Mouse (Mus musculus): ENCODE results near the gene Otop2. TPM values are rescaled to one million over a fixed set of nuclear protein-coding genes. Genes with fewer than 3 reads are reported as not detected.

The Otop2 gene
- total and polyA plus RNA-seq, 2 experiments from 2014 or later = not detected

DNA sequence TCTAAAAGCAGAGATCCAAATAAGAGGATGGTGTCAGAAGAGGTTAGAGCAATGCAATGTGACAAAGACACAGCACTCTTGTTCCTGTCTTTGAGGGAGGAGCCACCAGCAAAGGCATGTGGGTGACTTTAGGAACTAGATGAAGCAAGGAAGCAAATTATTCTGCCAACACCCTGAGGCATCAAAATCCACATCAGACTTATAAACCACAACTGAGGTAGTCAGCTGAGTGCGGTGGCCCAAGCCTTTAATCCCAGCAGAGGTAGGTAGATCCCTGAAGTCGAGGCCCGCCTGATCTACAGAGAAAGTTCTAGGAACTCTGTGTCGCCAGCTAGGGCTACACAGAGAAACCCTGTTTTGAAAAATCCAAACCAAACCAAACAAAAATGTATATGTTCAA lies 70.3 kb downstream of the Otop2 start:
- peaks cover 13% of the 10 kb centered on the region for H3K4me1 ChIP-seq (ENCODE audit: control insufficient read depth, insufficient read depth)
- H3K27ac ChIP-seq (ENCODE audit: low read depth) = no peak overlapping the region
- no peaks in the 10 kb centered on the region; the same call in 1 of the 2 replicates for H3K9me3 ChIP-seq (replicated peaks; ENCODE audit: control insufficient read depth, low read length)
- H3K4me3 ChIP-seq (ENCODE audit: low read depth, low read length) = no peak overlapping the region
- no peak for ATAC-seq (ENCODE audit: insufficient read depth, low read depth)
- no peaks in the 10 kb centered on the region for H3K27me3 ChIP-seq (ENCODE audit: control insufficient read depth, insufficient read depth, low read length)
- no peaks in the 10 kb centered on the region for H3K36me3 ChIP-seq (replicated peaks; ENCODE audit: control insufficient read depth, insufficient read depth, low read length)
- TF ChIP-seq EP300 (IDR thresholded peaks at IDR 0.05; ENCODE audit: low read depth) (no peak), CTCF (IDR thresholded peaks at IDR 0.05; ENCODE audit: low read depth) (no peak)
- DNase-seq (ENCODE audit: low spot score) = no peak
- no peak overlapping the region for H3K9ac ChIP-seq (replicated peaks; ENCODE audit: low read depth, low read length)
- WGBS = 80% methylated on average over 4 of the region's 4 CpGs
- H3K4me2 ChIP-seq (ENCODE audit: low read depth, low read length) = no peak overlapping the region

DNA sequence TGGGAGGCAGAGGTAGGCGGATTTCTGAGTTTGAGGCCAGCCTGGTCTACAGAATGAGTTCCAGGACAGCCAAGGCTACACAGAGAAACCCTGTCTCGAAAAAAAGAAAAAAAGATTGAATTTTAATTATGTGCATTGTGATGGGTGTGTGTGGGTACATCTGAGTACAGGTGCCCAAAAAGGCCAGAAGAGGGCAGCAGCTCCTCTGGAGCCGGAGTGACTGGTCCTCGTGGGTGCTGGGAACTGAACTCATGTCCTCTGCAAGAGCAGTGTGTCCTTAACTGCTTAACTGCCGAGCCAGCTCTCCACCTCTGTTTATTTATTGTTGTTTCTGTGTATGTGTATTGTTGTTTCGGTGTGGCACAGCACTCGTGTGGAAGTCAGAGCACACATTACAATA lies 70.9 kb downstream of the Otop2 start:
- H3K4me2 ChIP-seq (ENCODE audit: low read depth, low read length) = no peak overlapping the region
- H3K9ac ChIP-seq (replicated peaks; ENCODE audit: low read depth, low read length) = no peak overlapping the region
- H3K9me3 ChIP-seq (replicated peaks; ENCODE audit: control insufficient read depth, low read length) = no peaks in the 10 kb centered on the region; the same call in 1 of the 2 replicates
- no peak overlapping the region for H3K4me3 ChIP-seq (ENCODE audit: low read depth, low read length)
- no peaks in the 10 kb centered on the region for H3K27me3 ChIP-seq (ENCODE audit: control insufficient read depth, insufficient read depth, low read length)
- TF ChIP-seq CTCF (IDR thresholded peaks at IDR 0.05; ENCODE audit: low read depth) (no peak), EP300 (IDR thresholded peaks at IDR 0.05; ENCODE audit: low read depth) (no peak)
- H3K27ac ChIP-seq (ENCODE audit: low read depth) = no peak overlapping the region
- ATAC-seq (ENCODE audit: insufficient read depth, low read depth) = no peak
- WGBS = 88% methylated on average over 7 of the region's 7 CpGs
- H3K4me1 ChIP-seq (ENCODE audit: control insufficient read depth, insufficient read depth) = peaks cover 18% of the 10 kb centered on the region
- H3K36me3 ChIP-seq (replicated peaks; ENCODE audit: control insufficient read depth, insufficient read depth, low read length) = no peaks in the 10 kb centered on the region
- DNase-seq (ENCODE audit: low spot score) = no peak

DNA sequence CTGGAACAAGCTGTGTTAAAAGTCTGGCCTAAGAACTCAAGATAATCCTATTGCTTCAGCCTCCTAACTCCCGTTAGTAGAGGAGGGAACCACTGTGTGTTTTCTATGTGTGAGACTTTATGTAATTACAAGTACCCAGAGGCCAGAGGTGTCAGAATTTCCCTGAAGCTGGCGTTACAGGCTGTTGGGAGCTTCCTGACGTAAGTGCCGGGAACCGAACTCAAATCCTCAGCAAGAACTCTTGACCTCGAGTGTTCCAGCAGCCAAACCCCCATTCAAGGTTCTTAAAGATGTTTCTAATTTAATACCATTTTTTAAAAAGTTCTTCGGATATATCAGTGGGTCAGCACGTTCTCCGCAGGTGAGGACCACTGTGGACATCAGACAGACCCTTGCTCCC lies 74.3 kb downstream of the Otop2 start:
- Histone ChIP-seq H3K27me3 (ENCODE audit: control insufficient read depth, insufficient read depth, low read length) (peaks cover 5% of the 10 kb centered on the region; the same call in 1 of the 2 replicates), H3K4me2 (ENCODE audit: low read depth, low read length) (peak overlapping the region; percentile 98), H3K4me3 (ENCODE audit: low read depth, low read length) (peak overlapping the region; percentile 81), H3K9me3 (replicated peaks; ENCODE audit: control insufficient read depth, low read length) (no peaks in the 10 kb centered on the region; the same call in 1 of the 2 replicates), H3K4me1 (ENCODE audit: control insufficient read depth, insufficient read depth) (peaks cover 10% of the 10 kb centered on the region), H3K9ac (replicated peaks; ENCODE audit: low read depth, low read length) (no peak overlapping the region), H3K27ac (ENCODE audit: low read depth) (peak overlapping the region; percentile 13), H3K36me3 (replicated peaks; ENCODE audit: control insufficient read depth, insufficient read depth, low read length) (no peaks in the 10 kb centered on the region)
- ATAC-seq (ENCODE audit: insufficient read depth, low read depth) (no peak), DNase-seq (ENCODE audit: low spot score) (no peak)
- TF ChIP-seq EP300 (IDR thresholded peaks at IDR 0.05; ENCODE audit: low read depth) (no peak), CTCF (IDR thresholded peaks at IDR 0.05; ENCODE audit: low read depth) (no peak)
- WGBS = 13% methylated on average over 9 of the region's 9 CpGs

Other genes starting within 250 kb of the Otop2 start
- not detected in 2 replicates for gene Cd300e, start 245.0 kb upstream of the Otop2 start, total RNA-seq (2014; rRNA removed; ENCODE audit: low replicate concordance)
- 0.07 TPM in 1 of 2 replicates, not detected in the other for gene Cd300e, start 245.0 kb upstream of the Otop2 start, polyA plus RNA-seq (2015; fragmentation: Nextera tagmentation; extraction: Ambion mirVana)
- gene Rab37, start 215.7 kb upstream of the Otop2 start, total RNA-seq (2014; rRNA removed; ENCODE audit: low replicate concordance) = 0.04 and 2.0 TPM in 2 replicates
- gene Rab37, start 215.7 kb upstream of the Otop2 start, polyA plus RNA-seq (2015; fragmentation: Nextera tagmentation; extraction: Ambion mirVana) = 1.1 and 1.3 TPM in 2 replicates
- gene Cd300lf, start 173.2 kb upstream of the Otop2 start, total RNA-seq (2014; rRNA removed; ENCODE audit: low replicate concordance) = 0.15 and 3.3 TPM in 2 replicates
- 0.63 and 0.96 TPM in 2 replicates for gene Cd300lf, start 173.2 kb upstream of the Otop2 start, polyA plus RNA-seq (2015; fragmentation: Nextera tagmentation; extraction: Ambion mirVana)
- 11.3 and 13.6 TPM in 2 replicates for gene Slc9a3r1, start 143.8 kb upstream of the Otop2 start, total RNA-seq (2014; rRNA removed; ENCODE audit: low replicate concordance)
- 12.3 and 14.2 TPM in 2 replicates for gene Slc9a3r1, start 143.8 kb upstream of the Otop2 start, polyA plus RNA-seq (2015; fragmentation: Nextera tagmentation; extraction: Ambion mirVana)
- gene Tmem104, start 119.7 kb upstream of the Otop2 start, total RNA-seq (2014; rRNA removed; ENCODE audit: low replicate concordance) = 4.1 and 9.0 TPM in 2 replicates
- 6.0 and 6.4 TPM in 2 replicates for gene Tmem104, start 119.7 kb upstream of the Otop2 start, polyA plus RNA-seq (2015; fragmentation: Nextera tagmentation; extraction: Ambion mirVana)
- 7.7 and 8.0 TPM in 2 replicates for gene Nat9, start 119.3 kb upstream of the Otop2 start, total RNA-seq (2014; rRNA removed; ENCODE audit: low replicate concordance)
- 21.1 and 21.6 TPM in 2 replicates for gene Nat9, start 119.3 kb upstream of the Otop2 start, polyA plus RNA-seq (2015; fragmentation: Nextera tagmentation; extraction: Ambion mirVana)
- gene Grin2c, start 39.9 kb upstream of the Otop2 start, total RNA-seq (2014; rRNA removed; ENCODE audit: low replicate concordance) = 0.15 and 1.6 TPM in 2 replicates
- gene Grin2c, start 39.9 kb upstream of the Otop2 start, polyA plus RNA-seq (2015; fragmentation: Nextera tagmentation; extraction: Ambion mirVana) = not detected in 2 replicates
- gene Fdxr, start 30.1 kb upstream of the Otop2 start, total RNA-seq (2014; rRNA removed; ENCODE audit: low replicate concordance) = 13.8 and 18.2 TPM in 2 replicates
- 9.6 and 10.1 TPM in 2 replicates for gene Fdxr, start 30.1 kb upstream of the Otop2 start, polyA plus RNA-seq (2015; fragmentation: Nextera tagmentation; extraction: Ambion mirVana)
- 2.9 and 3.5 TPM in 2 replicates for gene Fads6, start 9.5 kb upstream of the Otop2 start, total RNA-seq (2014; rRNA removed; ENCODE audit: low replicate concordance)
- gene Fads6, start 9.5 kb upstream of the Otop2 start, polyA plus RNA-seq (2015; fragmentation: Nextera tagmentation; extraction: Ambion mirVana) = 0.33 and 0.34 TPM in 2 replicates
- gene Ush1g, start 14.9 kb downstream of the Otop2 start, total RNA-seq (2014; rRNA removed; ENCODE audit: low replicate concordance) = 0.31 TPM in 1 of 2 replicates, not detected in the other
- 0.03 and 0.05 TPM in 2 replicates for gene Ush1g, start 14.9 kb downstream of the Otop2 start, polyA plus RNA-seq (2015; fragmentation: Nextera tagmentation; extraction: Ambion mirVana)
- not detected in 2 replicates for gene Otop3, start 27.6 kb downstream of the Otop2 start, total RNA-seq (2014; rRNA removed; ENCODE audit: low replicate concordance)
- not detected in 2 replicates for gene Otop3, start 27.6 kb downstream of the Otop2 start, polyA plus RNA-seq (2015; fragmentation: Nextera tagmentation; extraction: Ambion mirVana)
- gene Hid1, start 60.6 kb downstream of the Otop2 start, total RNA-seq (2014; rRNA removed; ENCODE audit: low replicate concordance) = 8.3 and 11.9 TPM in 2 replicates
- gene Hid1, start 60.6 kb downstream of the Otop2 start, polyA plus RNA-seq (2015; fragmentation: Nextera tagmentation; extraction: Ambion mirVana) = 5.3 and 5.4 TPM in 2 replicates
- gene Cdr2l, start 74.8 kb downstream of the Otop2 start, total RNA-seq (2014; rRNA removed; ENCODE audit: low replicate concordance) = 23.1 and 26.7 TPM in 2 replicates
- gene Cdr2l, start 74.8 kb downstream of the Otop2 start, polyA plus RNA-seq (2015; fragmentation: Nextera tagmentation; extraction: Ambion mirVana) = 5.2 and 5.6 TPM in 2 replicates
- gene Mrpl58, start 96.6 kb downstream of the Otop2 start, total RNA-seq (2014; rRNA removed; ENCODE audit: low replicate concordance) = 107 and 285 TPM in 2 replicates
- 224 and 232 TPM in 2 replicates for gene Mrpl58, start 96.6 kb downstream of the Otop2 start, polyA plus RNA-seq (2015; fragmentation: Nextera tagmentation; extraction: Ambion mirVana)
- gene Atp5h, start 112.8 kb downstream of the Otop2 start, total RNA-seq (2014; rRNA removed; ENCODE audit: low replicate concordance) = 991 and 1,040 TPM in 2 replicates
- gene Atp5h, start 112.8 kb downstream of the Otop2 start, polyA plus RNA-seq (2015; fragmentation: Nextera tagmentation; extraction: Ambion mirVana) = 4,106 and 4,345 TPM in 2 replicates
- gene Kctd2, start 113.0 kb downstream of the Otop2 start, total RNA-seq (2014; rRNA removed; ENCODE audit: low replicate concordance) = 8.3 and 8.4 TPM in 2 replicates
- 15.1 and 15.6 TPM in 2 replicates for gene Kctd2, start 113.0 kb downstream of the Otop2 start, polyA plus RNA-seq (2015; fragmentation: Nextera tagmentation; extraction: Ambion mirVana)
- gene Trim80, start 133.4 kb downstream of the Otop2 start, total RNA-seq (2014; rRNA removed; ENCODE audit: low replicate concordance) = not detected in 2 replicates
- gene Trim80, start 133.4 kb downstream of the Otop2 start, polyA plus RNA-seq (2015; fragmentation: Nextera tagmentation; extraction: Ambion mirVana) = 0.18 and 0.26 TPM in 2 replicates
- 0.99 and 3.8 TPM in 2 replicates for gene Slc16a5, start 155.3 kb downstream of the Otop2 start, total RNA-seq (2014; rRNA removed; ENCODE audit: low replicate concordance)
- 0.11 and 0.15 TPM in 2 replicates for gene Slc16a5, start 155.3 kb downstream of the Otop2 start, polyA plus RNA-seq (2015; fragmentation: Nextera tagmentation; extraction: Ambion mirVana)
- gene Armc7, start 168.5 kb downstream of the Otop2 start, total RNA-seq (2014; rRNA removed; ENCODE audit: low replicate concordance) = 1.8 and 8.7 TPM in 2 replicates
- 3.3 TPM in 2 replicates for gene Armc7, start 168.5 kb downstream of the Otop2 start, polyA plus RNA-seq (2015; fragmentation: Nextera tagmentation; extraction: Ambion mirVana)
- gene Nt5c, start 184.7 kb downstream of the Otop2 start, total RNA-seq (2014; rRNA removed; ENCODE audit: low replicate concordance) = 24.5 and 28.0 TPM in 2 replicates
- 49.8 and 53.7 TPM in 2 replicates for gene Nt5c, start 184.7 kb downstream of the Otop2 start, polyA plus RNA-seq (2015; fragmentation: Nextera tagmentation; extraction: Ambion mirVana)
- gene Jpt1, start 207.2 kb downstream of the Otop2 start, total RNA-seq (2014; rRNA removed; ENCODE audit: low replicate concordance) = 433 and 473 TPM in 2 replicates
- 496 and 503 TPM in 2 replicates for gene Jpt1, start 207.2 kb downstream of the Otop2 start, polyA plus RNA-seq (2015; fragmentation: Nextera tagmentation; extraction: Ambion mirVana)
- 320 and 327 TPM in 2 replicates for gene Sumo2, start 229.1 kb downstream of the Otop2 start, total RNA-seq (2014; rRNA removed; ENCODE audit: low replicate concordance)
- 549 and 562 TPM in 2 replicates for gene Sumo2, start 229.1 kb downstream of the Otop2 start, polyA plus RNA-seq (2015; fragmentation: Nextera tagmentation; extraction: Ambion mirVana)

Data from heart, postnatal 0 days (tissue).